Mouse (Mus musculus) limb, embryonic 14.5 days (tissue): ENCODE measurements around the gene Slc25a10. TPM values are rescaled to one million over a fixed set of nuclear protein-coding genes. Genes with fewer than 3 reads are reported as not detected.

Experiments used
- ATAC-seq: fragments of 200-750 bp; cut with Nextera tagmentation; 2 replicates; pipeline ENCODE4 v1.8.0; 2017; ENCODE audit warnings: low read depth, moderate number of reproducible peaks, moderate TSS enrichment; ENCODE audit not compliant: low FRiP score
- DNase-seq: peaks from one replicate; pipeline ENCODE4 v3.0.0-alpha.2; 2015; ENCODE audit warnings: low spot score
- H3K27ac ChIP-seq: fragments of 300-500 bp; sonication (generic); replicated peaks from 2 replicates; pipeline ENCODE4 v1.5.1; 2014; ENCODE audit warnings: low read depth, mild to moderate bottlenecking, low read length, moderate library complexity, mixed read lengths
- H3K27me3 ChIP-seq: fragments of 300-500 bp; sonication (generic); 2 replicates; pipeline ENCODE4 v1.6.1; 2014; ENCODE audit warnings: low read length, mixed read lengths; ENCODE audit not compliant: control insufficient read depth, insufficient read depth
- H3K36me3 ChIP-seq: fragments of 300-500 bp; sonication (generic); 2 replicates; pipeline ENCODE4 v1.6.1; 2014; ENCODE audit warnings: mild to moderate bottlenecking, low read length, moderate library complexity, mixed read lengths; ENCODE audit not compliant: control insufficient read depth, insufficient read depth
- H3K4me1 ChIP-seq: fragments of 300-500 bp; sonication (generic); 2 replicates; pipeline ENCODE4 v1.6.1; 2014; ENCODE audit warnings: antibody characterized with exemption, low read length, mixed read lengths; ENCODE audit not compliant: control insufficient read depth, insufficient read depth
- H3K4me2 ChIP-seq: fragments of 300-500 bp; sonication (generic); replicated peaks from 2 replicates; pipeline ENCODE4 v1.6.1; 2014; ENCODE audit warnings: low read depth, mild to moderate bottlenecking, low read length, moderate library complexity; ENCODE audit not compliant: severe bottlenecking
- H3K4me3 ChIP-seq: fragments of 300-500 bp; sonication (generic); replicated peaks from 2 replicates; pipeline ENCODE4 v1.5.1; 2014; ENCODE audit warnings: low read length
- H3K9ac ChIP-seq: fragments of 300-500 bp; sonication (generic); 2 replicates; pipeline ENCODE4 v1.6.1; 2014; ENCODE audit warnings: mild to moderate bottlenecking, low read depth, low read length, moderate library complexity; ENCODE audit not compliant: severe bottlenecking
- H3K9me3 ChIP-seq: fragments of 300-500 bp; sonication (generic); 2 replicates; pipeline ENCODE4 v1.6.1; 2016; ENCODE audit warnings: low read length; ENCODE audit not compliant: control insufficient read depth
- POLR2A ChIP-seq: fragments of 200-500 bp; IDR thresholded peaks from 2 replicates; pipeline ENCODE4 v1.8.0; 2012; ENCODE audit warnings: inconsistent platforms, mild to moderate bottlenecking, moderate library complexity, borderline replicate concordance; ENCODE audit not compliant: insufficient read depth, insufficient read length; ENCODE audit errors: extremely low read depth
- WGBS: fragments of 180-500 bp; shearing (Covaris S2); extraction: QIAGEN DNeasy Blood & Tissue Kit; methylation state at CpG from one replicate; pipeline ENCODE4 v1.1.7; 2014; 5-methylcytosine and 5-hydroxymethylcytosine counted together
- polyA plus RNA-seq, 2 experiments: library from polyadenylated mRNA; depleted of rRNA in 1 of 2; stranded (reverse) in 1 of 2; unstranded in 1 of 2; fragments of >200 nt; fragmentation: Nextera tagmentation in 1 of 2; extraction: Ambion mirVana in 1 of 2; gene quantifications; 2 replicates each; pipeline versions ENCODE4 v1.2.1 to v1.2.3; 2012 to 2014

The Slc25a10 gene
- polyA plus RNA-seq, 2 experiments = 44.1 to 54.4 TPM

- peak overlapping the region; percentile 90 for H3K4me3 ChIP-seq
- H3K4me2 ChIP-seq = peak overlapping the region; percentile 84
- TF ChIP-seq POLR2A = no peak
- H3K9me3 ChIP-seq = no peaks in the 10 kb centered on the region
- ATAC-seq (no peak), DNase-seq (no peak)
- peaks cover 10% of the 10 kb centered on the region for H3K4me1 ChIP-seq
- WGBS = 10% methylated on average over 10 of the region's 10 CpGs
- H3K27me3 ChIP-seq = no peaks in the 10 kb centered on the region
- H3K36me3 ChIP-seq = peaks cover 75% of the 10 kb centered on the region
- peak overlapping the region; percentile 84 for H3K9ac ChIP-seq
- no peak overlapping the region for H3K27ac ChIP-seq
These were observed 6.4 kb upstream of the Slc25a10 start for GRCm38 (mm10) chr11:120485251-120485650.

- WGBS = 75% methylated on average over 4 of the region's 4 CpGs
- Histone ChIP-seq H3K36me3 (peaks cover 44% of the 10 kb centered on the region), H3K4me3 (no peak overlapping the region), H3K27ac (no peak overlapping the region), H3K27me3 (no peaks in the 10 kb centered on the region), H3K4me1 (peaks cover 32% of the 10 kb centered on the region), H3K9me3 (no peaks in the 10 kb centered on the region), H3K9ac (no peak overlapping the region), H3K4me2 (no peak overlapping the region)
- TF ChIP-seq POLR2A = no peak
- no peak for DNase-seq
- ATAC-seq = no peak
These were observed 3.1 kb upstream of the Slc25a10 start for GRCm38 (mm10) chr11:120488516-120488915.

GRCm38 (mm10) chr11:120489054-120489761, 2.4 kb upstream of the Slc25a10 start:
- ATAC-seq (no peak), DNase-seq (peak; percentile 94)
- H3K9ac ChIP-seq = no peak overlapping the region
- WGBS = 63% methylated on average over 4 of the region's 4 CpGs
- no peaks in the 10 kb centered on the region for H3K27me3 ChIP-seq
- no peak for TF ChIP-seq POLR2A
- no peak overlapping the region for H3K4me2 ChIP-seq
- H3K4me3 ChIP-seq = no peak overlapping the region
- H3K27ac ChIP-seq = no peak overlapping the region
- H3K36me3 ChIP-seq = peaks cover 43% of the 10 kb centered on the region
- peaks cover 32% of the 10 kb centered on the region for H3K4me1 ChIP-seq
- no peaks in the 10 kb centered on the region for H3K9me3 ChIP-seq

- Histone ChIP-seq H3K4me3 (no peak overlapping the region), H3K4me1 (peaks cover 28% of the 10 kb centered on the region), H3K9me3 (no peaks in the 10 kb centered on the region), H3K27me3 (no peaks in the 10 kb centered on the region), H3K27ac (no peak overlapping the region; the same call in 1 of the 2 replicates), H3K9ac (no peak overlapping the region), H3K4me2 (0 out of 2 replicates have a peak overlapping the region, but pooled peaks have one; percentile 93), H3K36me3 (peaks cover 55% of the 10 kb centered on the region)
- WGBS = 42% methylated on average over 4 of the region's 4 CpGs
- TF ChIP-seq POLR2A = no peak
- ATAC-seq = no peak
- DNase-seq = no peak
These were observed 1.2 kb upstream of the Slc25a10 start for GRCm38 (mm10) chr11:120490291-120491046.

- WGBS = under 1% methylated on average over 36 of the region's 48 CpGs
- Histone ChIP-seq H3K9me3 (no peaks in the 10 kb centered on the region), H3K27ac (peak overlapping the region; percentile 68), H3K27me3 (no peaks in the 10 kb centered on the region), H3K4me1 (peaks cover 25% of the 10 kb centered on the region), H3K36me3 (peaks cover 58% of the 10 kb centered on the region), H3K9ac (peak overlapping the region; percentile 71), H3K4me3 (peak overlapping the region; percentile 95), H3K4me2 (peak overlapping the region; percentile 93)
- ATAC-seq (peak; percentile 28), DNase-seq (peak; percentile 63)
- no peak for TF ChIP-seq POLR2A
These were observed 611 bp downstream of the Slc25a10 start for GRCm38 (mm10) chr11:120492024-120492877.
